Mouse (Mus musculus) heart, embryonic 14.5 days (tissue): ENCODE measurements around the gene Aqp12. TPM values are rescaled to one million over a fixed set of nuclear protein-coding genes. Genes with fewer than 3 reads are reported as not detected.

ENCODE experiments used
- ATAC-seq: fragments of 200-750 bp; cut with Nextera tagmentation; 2 replicates; pipeline ENCODE4 v1.8.0; 2017; ENCODE audit warnings: low read depth, moderate TSS enrichment; ENCODE audit not compliant: insufficient number of reproducible peaks, insufficient read depth, low FRiP score
- H3K27ac ChIP-seq, 2 experiments: fragments of 200-500 bp in 1 of 2; fragments of 300-500 bp in 1 of 2; sonication (generic) in 1 of 2; replicated peaks in 1 of 2; 2 replicates each; pipeline ENCODE4 v1.5.1; 2012 to 2014; ENCODE audit warnings: low read depth in 2 of 2, low read length in 2 of 2, control low read depth in 1 of 2, mild to moderate bottlenecking in 1 of 2, mixed read lengths in 1 of 2; ENCODE audit not compliant: control insufficient read depth in 1 of 2, insufficient read depth in 1 of 2
- H3K27me3 ChIP-seq: fragments of 300-500 bp; sonication (generic); 2 replicates; pipeline ENCODE4 v1.6.1; 2014; ENCODE audit warnings: mild to moderate bottlenecking, low read length, control low read depth; ENCODE audit not compliant: control insufficient read depth, insufficient read depth
- H3K36me3 ChIP-seq: fragments of 300-500 bp; sonication (generic); 2 replicates; pipeline ENCODE4 v1.6.1; 2014; ENCODE audit warnings: mild to moderate bottlenecking, control low read depth, low read length, mixed read lengths; ENCODE audit not compliant: control insufficient read depth, insufficient read depth
- H3K4me1 ChIP-seq, 2 experiments: fragments of 200-500 bp in 1 of 2; fragments of 300-500 bp in 1 of 2; sonication (generic) in 1 of 2; 2 replicates each; pipeline ENCODE4 v1.6.1; 2012 to 2014; ENCODE audit warnings: low read length in 2 of 2, control low read depth in 1 of 2, mixed read lengths in 1 of 2; ENCODE audit not compliant: control insufficient read depth in 2 of 2, insufficient read depth in 2 of 2
- H3K4me2 ChIP-seq: fragments of 300-500 bp; sonication (generic); 2 replicates; pipeline ENCODE4 v1.6.1; 2014; ENCODE audit warnings: mild to moderate bottlenecking, low read length
- H3K4me3 ChIP-seq, 2 experiments: fragments of 200-500 bp in 1 of 2; fragments of 300-500 bp in 1 of 2; sonication (generic) in 1 of 2; 2 replicates each; pipeline ENCODE4 v1.5.1; 2012 to 2014; ENCODE audit warnings: low read length in 2 of 2, mild to moderate bottlenecking in 2 of 2, control low read depth in 1 of 2, low read depth in 1 of 2, moderate library complexity in 1 of 2; ENCODE audit not compliant: control insufficient read depth in 1 of 2, insufficient read depth in 1 of 2
- H3K9ac ChIP-seq: fragments of 300-500 bp; sonication (generic); 2 replicates; pipeline ENCODE4 v1.6.1; 2014; ENCODE audit warnings: mild to moderate bottlenecking, low read length
- H3K9me3 ChIP-seq: fragments of 300-500 bp; sonication (generic); 2 replicates; pipeline ENCODE4 v1.6.1; 2016; ENCODE audit warnings: low read length, control low read depth; ENCODE audit not compliant: control insufficient read depth
- WGBS: fragments of 180-500 bp; shearing (Covaris S2); extraction: QIAGEN DNeasy Blood & Tissue Kit; methylation state at CpG from one replicate; pipeline ENCODE4 v1.1.7; 2014; 5-methylcytosine and 5-hydroxymethylcytosine counted together
- polyA plus RNA-seq: library from polyadenylated mRNA; unstranded; fragments of >200 nt; fragmentation: Nextera tagmentation; extraction: Ambion mirVana; gene quantifications from 2 replicates; pipeline ENCODE4 v1.2.1, GENCODE M21; 2014

Aqp12 gene
- polyA plus RNA-seq, 1 experiment from 2014 or later: 0.19 TPM

DNA sequence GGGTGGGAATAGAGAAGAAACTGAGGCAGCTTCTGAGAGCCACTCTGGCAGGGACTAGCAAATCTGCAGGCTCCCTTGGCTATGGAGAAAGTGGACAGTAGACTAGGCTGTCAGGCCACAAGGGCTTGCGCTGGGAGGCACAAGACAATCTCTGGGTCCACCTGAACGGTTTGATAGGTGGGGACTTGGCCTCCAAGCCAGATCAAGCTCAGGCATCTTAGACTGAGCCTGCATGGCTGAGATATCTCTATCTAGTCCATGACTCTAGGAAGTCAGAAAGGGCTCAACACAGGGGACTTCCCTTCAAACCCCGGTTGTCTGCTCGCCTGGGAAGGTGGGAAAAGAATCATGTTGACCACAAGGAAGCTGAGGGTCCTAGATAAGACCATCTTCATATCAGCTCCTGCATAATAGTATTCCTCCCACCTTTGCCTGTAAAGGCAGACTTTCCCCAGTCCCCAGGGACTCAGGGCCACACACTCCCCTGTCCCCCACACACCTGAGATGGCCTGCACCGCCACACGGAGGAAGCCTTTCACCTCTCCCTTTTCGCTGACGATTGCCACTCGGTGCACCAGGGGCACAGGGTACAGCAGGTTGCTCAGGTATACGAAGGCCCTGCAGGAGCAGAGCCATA, 40.1 kb downstream of the Aqp12 start:
- Histone ChIP-seq H3K4me1 (no peaks in the 10 kb centered on the region), H3K9ac (no peak overlapping the region), H3K4me3 (no peak overlapping the region), H3K4me2 (no peak overlapping the region), H3K27me3 (no peaks in the 10 kb centered on the region; the same call in 1 of the 2 replicates), H3K27ac (no peak overlapping the region), H3K36me3 (0 out of 2 replicates have a peak, but pooled peaks cover 2% of the 10 kb centered on the region), H3K9me3 (no peaks in the 10 kb centered on the region)
- 81% methylated on average over 10 of the region's 10 CpGs for WGBS
- no peak for ATAC-seq

GRCm38 (mm10) chr1:93050071-93050470, 43.9 kb downstream of the Aqp12 start:
- Histone ChIP-seq H3K9ac (no peak overlapping the region), H3K27me3 (no peaks in the 10 kb centered on the region; the same call in 1 of the 2 replicates), H3K9me3 (no peaks in the 10 kb centered on the region), H3K4me1 (no peaks in the 10 kb centered on the region), H3K4me3 (no peak overlapping the region), H3K36me3 (no peaks in the 10 kb centered on the region), H3K27ac (no peak overlapping the region), H3K4me2 (no peak overlapping the region)
- 82% methylated on average over 3 of the region's 3 CpGs for WGBS
- no peak for ATAC-seq

DNA sequence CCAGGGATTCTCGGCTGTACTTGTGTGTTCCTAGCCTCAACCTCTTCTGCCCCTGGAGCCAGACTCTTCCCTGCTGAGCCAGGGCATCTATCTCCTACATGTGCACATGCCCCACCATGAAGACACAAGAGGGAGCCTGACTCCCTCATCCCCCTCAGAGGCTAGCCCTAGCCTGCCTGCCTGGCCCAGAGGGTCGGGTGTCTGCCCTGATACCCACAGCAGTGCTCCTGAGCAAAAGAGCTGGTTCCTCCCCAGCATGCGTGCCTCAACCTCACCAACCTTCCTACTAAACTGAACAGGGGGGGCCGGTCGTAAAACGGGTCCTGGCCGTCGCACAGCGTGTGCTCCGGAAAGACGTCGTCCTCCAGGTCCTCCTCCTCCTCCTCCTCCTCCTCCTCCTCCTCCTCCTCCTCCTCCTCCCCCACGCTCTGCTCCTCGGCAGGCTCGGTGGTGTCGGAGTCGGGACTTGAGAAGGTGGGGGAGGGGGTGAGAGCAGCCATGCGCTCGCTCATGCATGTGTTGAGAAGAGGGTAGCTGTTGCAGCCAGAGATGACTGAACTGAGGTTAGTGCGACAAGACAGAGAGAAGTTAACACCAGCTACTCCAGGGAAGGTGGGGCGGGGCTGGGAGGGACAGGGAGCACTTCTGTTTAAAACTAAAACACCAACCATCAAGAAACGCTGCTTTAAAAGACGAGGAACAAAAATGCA, 45.1 kb downstream of the Aqp12 start:
- 63% methylated on average over 20 of the region's 23 CpGs for WGBS
- no peak overlapping the region for H3K4me2 ChIP-seq
- no peaks in the 10 kb centered on the region for H3K4me1 ChIP-seq
- no peaks in the 10 kb centered on the region for H3K9me3 ChIP-seq
- H3K36me3 ChIP-seq: peaks cover 7% of the 10 kb centered on the region; the same call in 1 of the 2 replicates
- no peak overlapping the region for H3K4me3 ChIP-seq
- H3K27me3 ChIP-seq: no peaks in the 10 kb centered on the region; the same call in 1 of the 2 replicates
- ATAC-seq: no peak
- H3K27ac ChIP-seq: no peak overlapping the region
- H3K9ac ChIP-seq: no peak overlapping the region

Other genes starting within 250 kb of the Aqp12 start
- gene Gpc1, start 174.7 kb upstream of the Aqp12 start, polyA plus RNA-seq: 55.3 and 59.7 TPM in 2 replicates
- gene Ankmy1, start 103.4 kb upstream of the Aqp12 start, polyA plus RNA-seq: 0.16 and 0.89 TPM in 2 replicates
- 15.6 and 16.5 TPM in 2 replicates for gene Dusp28, start 99.4 kb upstream of the Aqp12 start, polyA plus RNA-seq
- 37.8 and 40.8 TPM in 2 replicates for gene Rnpepl1, start 95.6 kb upstream of the Aqp12 start, polyA plus RNA-seq
- gene Capn10, start 72.0 kb upstream of the Aqp12 start, polyA plus RNA-seq: 15.7 and 16.9 TPM in 2 replicates
- 0.44 and 0.54 TPM in 2 replicates for gene Gpr35, start 55.5 kb upstream of the Aqp12 start, polyA plus RNA-seq
- 7.8 and 11.6 TPM in 2 replicates for gene Kif1a, start 95.6 kb downstream of the Aqp12 start, polyA plus RNA-seq
- not detected in 2 replicates for gene Agxt, start 128.9 kb downstream of the Aqp12 start, polyA plus RNA-seq
- gene 2310007B03Rik, start 154.6 kb downstream of the Aqp12 start, polyA plus RNA-seq: 0.09 TPM in 1 of 2 replicates, not detected in the other
- 0.05 and 0.14 TPM in 2 replicates for gene Crocc2, start 162.4 kb downstream of the Aqp12 start, polyA plus RNA-seq
- 3.1 TPM in 2 replicates for gene Sned1, start 229.5 kb downstream of the Aqp12 start, polyA plus RNA-seq